Mouse (Mus musculus): ENCODE data around the gene 1700084M14Rik. TPM values are rescaled to one million over a fixed set of nuclear protein-coding genes. Genes with fewer than 3 reads are reported as not detected.
"Not testable (repeated sequence)": the region's sequence is repeated elsewhere in the genome, so short reads cannot be mapped to it uniquely, and the experiment has no call there.

1700084M14Rik gene
- not detected for total RNA-seq (2021)
- long read RNA-seq, experiment 1: 0 reads
- long read RNA-seq, experiment 2: 0 reads

DNA sequence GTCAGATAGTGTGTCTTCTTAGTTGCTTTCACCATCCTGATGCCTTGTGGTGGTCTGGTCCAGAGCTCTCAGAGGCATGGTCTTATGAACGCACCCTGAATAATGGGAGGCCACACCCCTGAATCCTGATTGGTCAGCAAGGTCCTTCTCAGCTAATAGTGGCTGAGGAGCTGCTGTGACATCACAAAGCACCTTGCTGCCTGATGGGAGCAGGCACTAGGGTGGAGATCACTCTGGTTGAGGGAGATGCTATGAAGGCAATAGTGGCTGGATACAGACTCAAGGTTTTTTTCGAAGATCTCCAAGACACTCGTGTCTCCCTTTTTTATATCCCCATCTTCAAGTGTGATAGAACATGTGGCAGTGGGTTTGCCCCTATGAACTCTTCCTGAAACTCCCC lies at the start of gene 1700084M14Rik:
1700084M14Rik (minus strand) TSS at position 101 of the 400 bp plus-strand sequence.
- not testable (repeated sequence) for DNase-seq

Other genes with a start within 250 kb of the 1700084M14Rik start
- gene Mageb2, start 244.2 kb downstream of the 1700084M14Rik start, total RNA-seq (2021): not detected
- gene Gm5072, start 183.4 kb downstream of the 1700084M14Rik start, total RNA-seq (2021): not detected
- not detected for gene Gm8914, start 95.8 kb downstream of the 1700084M14Rik start, total RNA-seq (2021)
- not detected for gene Gm14781, start 56.3 kb upstream of the 1700084M14Rik start, total RNA-seq (2021)
- gene Mageb5, start 207.1 kb upstream of the 1700084M14Rik start, total RNA-seq (2021): not detected

Data from gastrocnemius, postnatal 25 days (tissue).